Mouse (Mus musculus) urinary bladder, postnatal 4 days (tissue): ENCODE results near the gene Kcnmb1.

Source experiments
- DNase-seq, 2 experiments: peaks; one replicate each; pipeline ENCODE4 v3.0.0; 2021 to 2022; ENCODE audit warnings: low spot score in 2 of 2

Kcnmb1 gene

DNA sequence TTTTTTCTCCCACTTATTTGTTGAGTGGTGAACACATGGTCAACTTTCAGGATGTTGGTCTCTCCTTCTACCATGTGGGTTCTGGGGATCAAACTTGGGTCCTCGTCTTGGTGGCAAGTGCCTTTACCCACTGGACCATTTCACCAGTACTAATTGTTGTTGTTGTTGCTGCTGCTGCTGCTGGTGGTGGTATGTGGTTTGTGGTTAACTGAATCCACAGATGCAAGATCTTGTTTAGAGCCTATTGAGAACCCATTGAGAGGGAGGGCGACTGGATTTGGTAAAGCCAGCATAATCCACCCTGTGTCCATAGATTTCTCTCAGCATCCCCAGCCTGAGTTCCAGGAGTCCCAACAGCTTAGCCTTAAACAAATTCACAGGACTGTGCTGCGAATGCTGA, 37.6 kb downstream of the Kcnmb1 start:
- DNase-seq, result no peak

DNA sequence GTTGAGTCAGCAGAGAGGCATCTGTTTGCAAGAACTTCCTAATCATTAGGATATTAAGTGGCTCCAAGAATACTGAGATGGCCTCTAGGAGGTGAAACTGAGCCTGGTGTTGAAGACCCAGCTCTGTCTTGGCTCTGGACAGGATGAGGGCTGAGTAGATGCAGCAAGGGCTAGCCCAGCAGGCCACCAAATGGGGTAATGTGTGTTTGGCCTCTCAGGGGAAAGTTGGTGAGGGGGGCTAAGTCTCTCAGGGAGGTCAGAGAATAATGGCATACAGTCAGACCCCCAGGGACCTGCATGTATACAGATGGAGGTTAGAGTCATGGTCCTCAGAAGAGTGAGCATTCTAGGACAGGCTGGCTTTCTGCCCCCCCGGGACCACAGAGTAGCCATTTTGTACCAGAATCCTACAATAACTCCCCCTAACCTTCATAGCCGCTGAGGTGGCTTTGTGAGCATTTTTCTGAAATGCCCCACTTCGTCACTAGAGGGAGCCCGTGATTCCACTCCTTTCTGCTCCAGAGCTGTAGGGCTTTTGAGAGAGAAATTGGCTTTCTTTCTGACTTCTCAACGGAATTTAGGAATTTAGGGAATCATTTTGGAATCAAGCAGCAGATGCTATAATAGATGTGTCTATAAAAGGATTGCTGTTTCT, 39.3 kb downstream of the Kcnmb1 start:
- no peak for DNase-seq

DNA sequence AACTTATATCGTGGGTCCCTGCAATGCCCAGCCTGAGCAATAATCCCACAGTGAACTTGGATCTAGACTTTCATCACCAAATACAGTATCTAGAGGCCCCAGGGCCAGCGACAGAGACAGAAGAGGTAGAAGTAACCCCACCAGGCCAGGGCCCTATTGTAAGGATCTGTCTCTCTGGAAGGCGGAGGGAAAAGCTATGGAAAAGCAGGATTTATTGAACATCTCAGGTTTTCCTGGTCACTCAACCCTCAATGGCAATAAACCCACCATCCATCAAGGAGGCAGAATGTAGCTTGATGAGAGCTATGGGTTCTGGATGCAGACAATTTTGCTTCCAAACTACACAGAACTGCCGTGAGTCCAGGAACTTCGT, 39.8 kb downstream of the Kcnmb1 start:
- DNase-seq, result peak in 1 of 2 experiments; percentile 54

DNA sequence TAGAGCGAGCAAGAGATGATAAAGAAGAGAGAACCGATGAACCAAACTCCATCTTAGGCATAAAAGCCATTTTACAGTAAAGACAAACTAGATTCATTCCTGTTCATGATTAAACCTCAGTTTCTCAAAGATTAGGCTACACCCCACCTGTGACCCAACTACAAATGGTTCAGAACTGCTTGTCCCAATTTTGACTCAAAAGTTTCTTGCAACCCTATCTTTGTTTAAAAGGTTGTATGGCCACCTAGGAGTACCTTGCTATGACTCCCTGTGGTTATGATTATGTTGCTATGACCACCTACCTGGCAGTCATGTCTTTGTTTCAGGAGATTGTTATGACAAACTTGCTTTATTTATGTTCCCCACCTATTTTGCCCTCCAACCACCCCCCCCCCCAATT, 44.8 kb downstream of the Kcnmb1 start:
- DNase-seq, result no peak

DNA sequence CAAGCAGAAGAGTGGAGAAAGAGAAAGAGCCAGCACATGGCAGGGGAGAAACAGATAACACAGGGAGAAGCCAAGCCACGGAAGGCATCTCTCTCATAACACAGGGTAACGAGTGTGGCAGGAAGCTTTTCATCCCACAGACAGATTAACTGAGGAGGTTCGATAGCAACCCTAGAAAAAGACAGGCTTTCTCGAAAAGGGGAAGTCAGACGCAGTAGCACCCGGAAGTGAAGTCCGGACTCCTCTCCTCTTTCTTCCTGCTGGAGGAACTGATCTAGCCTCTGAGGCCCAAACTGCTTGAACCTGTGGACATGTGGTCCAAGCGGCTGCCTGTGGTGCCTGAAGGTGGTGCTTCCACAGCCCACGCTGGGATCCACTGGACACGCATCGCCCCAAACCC, 45.4 kb downstream of the Kcnmb1 start:
- no peak for DNase-seq

DNA sequence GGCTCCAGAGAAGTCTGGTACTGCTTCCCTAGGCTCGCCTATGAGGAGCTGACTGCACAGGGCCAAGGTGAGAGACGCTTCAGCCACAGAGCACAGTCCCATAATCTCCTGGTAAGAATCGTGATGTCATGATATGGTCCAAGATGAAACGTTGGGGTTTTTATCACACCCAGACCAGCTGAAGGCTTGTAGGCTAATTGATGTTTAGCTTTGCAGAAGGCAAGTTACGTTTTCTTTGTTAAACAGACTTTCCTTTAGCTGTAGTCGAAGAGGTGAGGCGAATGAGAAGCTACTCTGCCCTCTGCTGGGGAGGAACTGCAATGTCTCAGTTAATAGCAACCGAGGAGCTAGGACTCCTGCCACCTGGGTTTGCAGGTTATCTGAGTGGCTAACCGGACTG, 45.9 kb downstream of the Kcnmb1 start:
- DNase-seq, result no peak

DNA sequence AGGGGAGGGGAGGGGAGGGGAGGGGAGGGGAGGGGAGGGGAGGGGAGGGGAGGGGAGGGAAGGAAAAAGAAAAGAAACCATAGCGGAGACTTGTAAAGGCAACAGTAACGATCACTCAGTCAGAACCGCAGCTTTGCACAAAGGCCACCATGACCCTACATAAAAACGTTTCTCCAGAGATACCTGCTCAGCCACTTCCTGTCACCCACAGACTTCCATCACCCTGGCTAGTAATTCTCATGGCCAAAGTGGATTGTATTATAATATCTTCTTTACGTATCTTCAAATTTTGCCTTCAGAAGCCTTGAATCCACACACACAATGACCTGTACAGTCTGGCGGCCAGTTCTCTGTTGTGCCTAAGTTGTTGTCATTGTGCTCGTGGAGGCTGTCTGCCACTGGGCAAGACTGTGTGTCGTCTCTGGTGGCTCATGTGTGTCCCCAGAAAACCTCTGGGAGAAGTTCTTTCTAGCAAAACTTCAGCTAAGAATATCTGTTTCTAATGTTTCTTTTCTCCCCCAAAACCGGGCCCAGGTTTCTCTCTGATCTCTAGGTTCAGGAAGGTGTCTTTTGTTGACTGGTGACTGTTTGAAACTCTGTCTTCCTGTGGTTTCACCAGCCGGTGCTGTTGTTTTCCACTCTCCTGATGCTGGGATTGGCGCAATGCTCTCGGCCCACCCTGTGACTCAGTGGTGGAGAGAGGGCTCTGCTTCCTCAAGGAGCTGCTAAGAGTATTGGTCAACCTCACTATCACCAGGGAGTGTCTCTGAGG, 46.7 kb downstream of the Kcnmb1 start:
- DNase-seq, result no peak

DNA sequence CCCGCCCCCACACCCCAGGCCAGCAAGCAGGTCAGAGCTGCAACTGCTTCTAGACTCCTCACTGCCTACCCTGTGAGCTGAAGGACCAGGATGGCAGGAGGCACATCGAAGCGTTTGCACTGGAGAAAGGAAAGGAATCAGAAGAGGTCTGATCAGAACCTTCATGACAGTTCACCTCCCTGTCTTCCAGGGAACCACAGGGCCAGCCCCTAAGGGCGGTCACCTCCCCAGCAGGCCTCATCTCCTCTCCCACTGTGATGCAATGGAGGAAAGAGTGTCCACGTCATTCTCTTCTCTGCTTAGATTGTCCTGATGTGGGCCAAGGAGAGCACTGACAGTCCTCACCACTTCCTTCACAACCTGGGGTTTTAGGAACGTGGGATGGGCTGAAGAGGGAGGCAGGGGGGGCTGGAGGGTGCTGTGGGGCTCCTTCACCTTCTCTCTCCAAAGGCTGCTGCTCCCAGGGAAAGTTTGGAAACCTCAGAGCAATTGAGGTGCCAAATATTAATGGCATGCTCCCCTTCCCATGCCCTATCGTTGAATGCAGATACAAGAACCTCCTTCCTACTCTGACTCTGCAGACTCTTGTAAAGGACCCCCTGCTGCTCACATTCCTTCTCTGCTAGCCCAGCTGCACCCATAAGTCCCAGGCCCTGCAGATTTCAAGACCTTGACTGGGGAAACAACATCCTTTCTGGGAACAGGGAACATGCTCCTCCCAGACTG, 47.5 kb downstream of the Kcnmb1 start:
- no peak for DNase-seq

DNA sequence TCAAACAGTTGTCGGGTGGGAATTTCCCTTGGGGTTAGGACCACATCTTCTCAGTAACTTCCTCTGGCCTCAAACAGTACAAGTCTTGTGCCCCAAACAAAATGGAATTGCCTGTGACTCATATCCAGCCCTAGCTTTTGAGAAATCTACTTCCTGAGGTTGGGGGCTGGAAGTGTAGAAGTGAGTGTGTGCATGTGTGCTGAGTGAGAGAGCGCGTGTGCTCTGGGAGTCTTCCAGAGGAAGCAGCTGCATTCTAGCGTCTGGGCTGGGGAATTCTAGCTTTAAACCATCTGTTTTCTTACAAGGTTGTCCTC, 48.0 kb downstream of the Kcnmb1 start:
- no peak for DNase-seq

DNA sequence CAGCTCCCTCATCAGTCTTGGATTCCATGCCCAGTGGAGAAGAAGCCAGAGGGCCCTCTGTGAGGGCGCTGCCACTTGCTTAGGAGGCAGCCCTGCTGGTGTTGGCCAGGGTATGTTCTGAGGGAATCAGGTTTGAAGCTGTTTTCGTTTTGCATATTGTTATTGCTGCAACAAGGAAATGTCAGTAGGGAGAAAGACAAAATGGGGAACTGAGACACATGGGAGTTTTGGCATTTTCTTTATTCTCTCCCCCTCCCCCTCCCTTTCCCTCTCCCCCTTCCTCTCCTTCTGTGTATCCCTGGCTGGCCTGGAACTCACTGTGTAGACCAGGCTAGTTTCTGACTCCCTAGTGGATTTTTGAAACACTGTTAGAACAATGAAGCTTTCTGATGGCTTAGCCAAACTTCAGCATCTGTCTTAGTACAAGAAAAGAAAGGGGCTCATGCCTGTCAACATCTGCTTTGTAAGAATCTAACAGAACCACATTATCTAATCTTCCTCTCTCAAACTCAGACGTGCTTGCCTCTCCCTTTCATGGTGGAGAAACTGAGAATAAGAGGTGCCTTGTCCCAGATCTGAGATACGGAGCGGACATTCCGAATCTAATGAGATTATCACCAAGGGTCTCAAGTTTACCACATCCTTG, 49.3 kb downstream of the Kcnmb1 start:
- no peak for DNase-seq
